ENCODE assay signal across 14 mouse cellular contexts in genomic region chr11:60173606-60174184, GRCm38 (mm10). TPM values are rescaled to one million over a fixed set of nuclear protein-coding genes. Genes with fewer than 3 reads are reported as not detected.
DNase-seq lines count a peak whose midpoint lies in the region; ATAC-seq and TF ChIP-seq lines count a peak whose summit lies in the region.
"Had no signal": no experiment of that assay in that cellular context is flagged by ENCODE, and none has a peak within 500 bp of the region (broad histone marks: within the 10 kb centered on the region; RNA-seq: fewer than 3 reads in every experiment).

No protein-coding gene starts in this region.

- H3K4me1 ChIP-seq in heart, embryonic 16.5 days (ENCODE audit: control insufficient read depth, insufficient read depth, low read length), result peaks cover 74% of the 10 kb centered on the region
- peaks cover 63% of the 10 kb centered on the region for H3K4me1 ChIP-seq in lung, embryonic 16.5 days (replicated peaks; ENCODE audit: control insufficient read depth, insufficient read depth, low read length)
- peaks cover 22% of the 10 kb centered on the region for H3K4me1 ChIP-seq in lung, postnatal 0 days (ENCODE audit: insufficient read depth, low read depth, low read length)

- TF ChIP-seq CTCF in lung, postnatal 0 days (IDR thresholded peaks at IDR 0.05), result no peak

- no peak for ATAC-seq in heart, embryonic 16.5 days (replicated peaks; ENCODE audit: extremely low read depth, insufficient read depth, low FRiP score)
- no peak for ATAC-seq in lung, embryonic 16.5 days (ENCODE audit: low read depth)
- ATAC-seq in lung, postnatal 0 days, result no peak
- ATAC-seq in CD4-positive, CD25-positive, alpha-beta regulatory T cell, adult 4 months, result no peak

- H3K9me3 ChIP-seq in heart, embryonic 16.5 days (replicated peaks; ENCODE audit: control insufficient read depth, low read length), result no peaks in the 10 kb centered on the region
- no peaks in the 10 kb centered on the region for H3K9me3 ChIP-seq in lung, embryonic 16.5 days (ENCODE audit: control insufficient read depth, low read length)
- H3K9me3 ChIP-seq in lung, postnatal 0 days (ENCODE audit: low read length), result no peaks in the 10 kb centered on the region
- H3K9me3 ChIP-seq: embryonic facial prominence, embryonic 10.5 days had no signal

- 48% methylated on average over 10 of the region's 10 CpGs for WGBS in heart, embryonic 16.5 days
- WGBS in lung, embryonic 16.5 days, result 55% methylated on average over 10 of the region's 10 CpGs
- 48% methylated on average over 10 of the region's 10 CpGs for WGBS in lung, postnatal 0 days

- peak overlapping the region; percentile 35; the same call in 1 of the 2 replicates for H3K9ac ChIP-seq in heart, embryonic 16.5 days (ENCODE audit: low read length)
- no peak overlapping the region for H3K9ac ChIP-seq in lung, embryonic 16.5 days (ENCODE audit: low read length)
- no peak overlapping the region for H3K9ac ChIP-seq in lung, postnatal 0 days (replicated peaks; ENCODE audit: low read depth)

- no peak; the same call in 1 of the 2 replicates for TF ChIP-seq EP300 in lung, postnatal 0 days (IDR thresholded peaks at IDR 0.05)

- no peak overlapping the region for H3K4me2 ChIP-seq in heart, embryonic 16.5 days (ENCODE audit: low read depth, low read length)
- no peak overlapping the region for H3K4me2 ChIP-seq in lung, embryonic 16.5 days (ENCODE audit: low read depth, low read length)
- H3K4me2 ChIP-seq in lung, postnatal 0 days (replicated peaks; ENCODE audit: low read depth, low read length), result no peak overlapping the region

- H3K27ac ChIP-seq in heart, embryonic 16.5 days (ENCODE audit: low read length), result peak overlapping the region; percentile 60
- peak overlapping the region; percentile 43; the same call in 1 of the 2 replicates for H3K27ac ChIP-seq in lung, embryonic 16.5 days (ENCODE audit: low read length)
- H3K27ac ChIP-seq in lung, postnatal 0 days (ENCODE audit: low read length), result no peak overlapping the region
- H3K27ac ChIP-seq: embryonic facial prominence, embryonic 10.5 days had no signal

- H3K27me3 ChIP-seq in heart, embryonic 16.5 days (ENCODE audit: control insufficient read depth, insufficient read depth, low read length), result no peaks in the 10 kb centered on the region
- no peaks in the 10 kb centered on the region for H3K27me3 ChIP-seq in lung, embryonic 16.5 days (ENCODE audit: control insufficient read depth, insufficient read depth, low read depth, low read length)
- H3K27me3 ChIP-seq in lung, postnatal 0 days (replicated peaks; ENCODE audit: insufficient read depth, low read length), result no peaks in the 10 kb centered on the region

- no peaks in the 10 kb centered on the region for H3K36me3 ChIP-seq in heart, embryonic 16.5 days (ENCODE audit: control insufficient read depth, insufficient read depth)
- no peaks in the 10 kb centered on the region for H3K36me3 ChIP-seq in lung, embryonic 16.5 days (ENCODE audit: control insufficient read depth, insufficient read depth, low read length)
- no peaks in the 10 kb centered on the region for H3K36me3 ChIP-seq in lung, postnatal 0 days (ENCODE audit: insufficient read depth, low read length)

- peak; percentile 60 to 70 for DNase-seq in cerebellum, postnatal 10 days
- DNase-seq in cerebellum, postnatal 36 days, result no peak
- DNase-seq in heart, adult 8-10 months (ENCODE audit: low spot score), result no peak
- no peak for DNase-seq in lung, postnatal 0 days (ENCODE audit: low spot score)
- DNase-seq: adrenal gland, adult 2 months; B cell, adult 2 months; kidney, adult 11 months; layer of hippocampus, postnatal 36 days; lung, adult 18-20 months; thymus, postnatal 4 days had no signal

- no peak overlapping the region for H3K4me3 ChIP-seq in heart, embryonic 16.5 days (ENCODE audit: low read length)
- no peak overlapping the region for H3K4me3 ChIP-seq in lung, embryonic 16.5 days (ENCODE audit: low read length)
- no peak overlapping the region for H3K4me3 ChIP-seq in lung, postnatal 0 days (ENCODE audit: low read depth, low read length)

RNA-seq across cellular contexts. Expression of gene Srebf1, which starts 48.7 kb away (rescaled TPM):
- 36.1 and 47.0 TPM in 2 replicates for polyA plus RNA-seq in heart, embryonic 16.5 days (2015; fragmentation: Nextera tagmentation; extraction: Ambion mirVana)
- 10 to 100 TPM; 31.0 to 42.3 (median 36.5) TPM for total RNA-seq in heart, adult 8-10 months (2022)
- 65.9 and 74.3 TPM in 2 replicates for polyA plus RNA-seq in lung, embryonic 16.5 days (2015; fragmentation: Nextera tagmentation; extraction: Ambion mirVana)
- 61.7 and 70.1 TPM in 2 replicates for polyA plus RNA-seq in lung, postnatal 0 days (2015; fragmentation: Nextera tagmentation; extraction: Ambion mirVana)
- polyA plus RNA-seq in CD4-positive, CD25-positive, alpha-beta regulatory T cell, adult 4 months (2017; shearing (Covaris generic)), result 10 to 100 TPM; 20.7 to 28.6 TPM

Comparison
In these comparisons a context has a peak if more than half of its experiments do, and no peak if none do; other contexts are left out.
1. DNase-seq: peak in cerebellum, postnatal 10 days (2 of 2); none in cerebellum, postnatal 36 days (0 of 2), heart, adult 8-10 months (single experiment) and lung, postnatal 0 days (single experiment).